Mouse (Mus musculus): ENCODE data around the gene Tmem212. TPM values are rescaled to one million over a fixed set of nuclear protein-coding genes. Genes with fewer than 3 reads are reported as not detected.

The Tmem212 gene
- polyA plus RNA-seq, 1 experiment from 2014 or later: not detected

- DNase-seq (ENCODE audit: low spot score, missing footprints) (peak; percentile 75), ATAC-seq (ENCODE audit: low FRiP score) (no peak)
- Histone ChIP-seq H3K4me3 (ENCODE audit: low read depth, low read length) (no peak overlapping the region), H3K36me3 (ENCODE audit: control insufficient read depth, insufficient read depth, low read length) (no peaks in the 10 kb centered on the region), H3K27me3 (ENCODE audit: control insufficient read depth, insufficient read depth, low read length) (no peaks in the 10 kb centered on the region), H3K9ac (ENCODE audit: low read length) (no peak overlapping the region), H3K27ac (ENCODE audit: low read depth, low read length) (no peak overlapping the region), H3K4me1 (ENCODE audit: control insufficient read depth, insufficient read depth, low read length) (no peaks in the 10 kb centered on the region), H3K9me3 (ENCODE audit: control insufficient read depth, low read length) (no peaks in the 10 kb centered on the region), H3K4me2 (no peak overlapping the region)
- 67% methylated on average over 13 of the region's 13 CpGs for WGBS
These were observed 8.6 kb upstream of the Tmem212 start for GRCm38 (mm10) chr3:27904659-27905330.

- DNase-seq (ENCODE audit: low spot score, missing footprints): no peak
- H3K36me3 ChIP-seq (ENCODE audit: control insufficient read depth, insufficient read depth, low read length): no peaks in the 10 kb centered on the region
- ATAC-seq (ENCODE audit: low FRiP score): no peak
- no peak overlapping the region for H3K4me2 ChIP-seq
- no peak overlapping the region for H3K9ac ChIP-seq (ENCODE audit: low read length)
- no peaks in the 10 kb centered on the region for H3K9me3 ChIP-seq (ENCODE audit: control insufficient read depth, low read length)
- H3K27me3 ChIP-seq (ENCODE audit: control insufficient read depth, insufficient read depth, low read length): no peaks in the 10 kb centered on the region
- WGBS: 89% methylated on average over 6 of the region's 6 CpGs
- H3K27ac ChIP-seq (ENCODE audit: low read depth, low read length): no peak overlapping the region
- H3K4me1 ChIP-seq (ENCODE audit: control insufficient read depth, insufficient read depth, low read length): no peaks in the 10 kb centered on the region
- no peak overlapping the region for H3K4me3 ChIP-seq (ENCODE audit: low read depth, low read length)
These were observed 5.7 kb upstream of the Tmem212 start for GRCm38 (mm10) chr3:27901846-27902245.

- Histone ChIP-seq H3K4me3 (ENCODE audit: low read depth, low read length) (no peak overlapping the region), H3K27me3 (ENCODE audit: control insufficient read depth, insufficient read depth, low read length) (no peaks in the 10 kb centered on the region), H3K4me1 (ENCODE audit: control insufficient read depth, insufficient read depth, low read length) (no peaks in the 10 kb centered on the region), H3K4me2 (no peak overlapping the region), H3K27ac (ENCODE audit: low read depth, low read length) (no peak overlapping the region), H3K36me3 (ENCODE audit: control insufficient read depth, insufficient read depth, low read length) (no peaks in the 10 kb centered on the region), H3K9me3 (ENCODE audit: control insufficient read depth, low read length) (no peaks in the 10 kb centered on the region), H3K9ac (ENCODE audit: low read length) (no peak overlapping the region)
- ATAC-seq (ENCODE audit: low FRiP score): no peak
- peak; percentile 37 for DNase-seq (ENCODE audit: low spot score, missing footprints)
- 74% methylated on average over 13 of the region's 13 CpGs for WGBS
These were observed 3.0 kb upstream of the Tmem212 start for GRCm38 (mm10) chr3:27899012-27899726.

GRCm38 (mm10) chr3:27898178-27898577, 2.0 kb upstream of the Tmem212 start:
- Histone ChIP-seq H3K4me2 (no peak overlapping the region), H3K27ac (ENCODE audit: low read depth, low read length) (no peak overlapping the region), H3K9me3 (ENCODE audit: control insufficient read depth, low read length) (no peaks in the 10 kb centered on the region), H3K9ac (ENCODE audit: low read length) (no peak overlapping the region), H3K4me3 (ENCODE audit: low read depth, low read length) (no peak overlapping the region), H3K27me3 (ENCODE audit: control insufficient read depth, insufficient read depth, low read length) (no peaks in the 10 kb centered on the region), H3K36me3 (ENCODE audit: control insufficient read depth, insufficient read depth, low read length) (no peaks in the 10 kb centered on the region), H3K4me1 (ENCODE audit: control insufficient read depth, insufficient read depth, low read length) (no peaks in the 10 kb centered on the region)
- DNase-seq (ENCODE audit: low spot score, missing footprints) (peak; percentile 72), ATAC-seq (ENCODE audit: low FRiP score) (no peak)
- 73% methylated on average over 10 of the region's 10 CpGs for WGBS

DNA sequence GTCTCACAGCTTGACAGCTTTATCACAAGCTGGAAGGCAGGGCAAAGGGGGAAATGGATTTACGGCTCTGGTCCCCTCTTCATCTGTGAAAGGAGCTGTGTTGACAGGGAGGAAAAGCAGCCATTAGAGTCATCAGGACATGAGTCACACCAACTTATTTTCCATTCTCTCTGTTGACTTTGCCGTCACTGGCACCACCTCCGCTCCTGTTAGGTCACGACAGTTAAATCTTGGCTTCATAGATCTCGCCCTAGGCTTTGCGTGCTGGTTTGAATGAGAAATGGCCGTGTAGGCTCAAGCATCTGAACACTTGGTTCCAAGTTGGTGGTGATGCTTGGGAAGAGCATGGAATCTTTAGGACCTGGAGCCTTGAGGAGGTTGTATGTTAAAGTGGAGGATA, 9.6 kb downstream of the Tmem212 start:
- Histone ChIP-seq H3K9ac (ENCODE audit: low read length) (no peak overlapping the region), H3K4me3 (ENCODE audit: low read depth, low read length) (no peak overlapping the region), H3K4me1 (ENCODE audit: control insufficient read depth, insufficient read depth, low read length) (no peaks in the 10 kb centered on the region), H3K36me3 (ENCODE audit: control insufficient read depth, insufficient read depth, low read length) (no peaks in the 10 kb centered on the region), H3K27ac (ENCODE audit: low read depth, low read length) (no peak overlapping the region), H3K27me3 (ENCODE audit: control insufficient read depth, insufficient read depth, low read length) (no peaks in the 10 kb centered on the region), H3K4me2 (no peak overlapping the region), H3K9me3 (ENCODE audit: control insufficient read depth, low read length) (no peaks in the 10 kb centered on the region)
- ATAC-seq (ENCODE audit: low FRiP score) (no peak), DNase-seq (ENCODE audit: low spot score, missing footprints) (peak; percentile 60)
- WGBS: 87% methylated on average over 7 of the region's 7 CpGs

GRCm38 (mm10) chr3:27885585-27885984, 10.6 kb downstream of the Tmem212 start:
- H3K36me3 ChIP-seq (ENCODE audit: control insufficient read depth, insufficient read depth, low read length): no peaks in the 10 kb centered on the region
- 93% methylated on average over 6 of the region's 6 CpGs for WGBS
- H3K9ac ChIP-seq (ENCODE audit: low read length): no peak overlapping the region
- H3K4me2 ChIP-seq: no peak overlapping the region
- no peaks in the 10 kb centered on the region for H3K4me1 ChIP-seq (ENCODE audit: control insufficient read depth, insufficient read depth, low read length)
- no peak overlapping the region for H3K27ac ChIP-seq (ENCODE audit: low read depth, low read length)
- DNase-seq (ENCODE audit: low spot score, missing footprints) (peak; percentile 75), ATAC-seq (ENCODE audit: low FRiP score) (no peak)
- H3K9me3 ChIP-seq (ENCODE audit: control insufficient read depth, low read length): no peaks in the 10 kb centered on the region
- no peaks in the 10 kb centered on the region for H3K27me3 ChIP-seq (ENCODE audit: control insufficient read depth, insufficient read depth, low read length)
- no peak overlapping the region for H3K4me3 ChIP-seq (ENCODE audit: low read depth, low read length)

DNA sequence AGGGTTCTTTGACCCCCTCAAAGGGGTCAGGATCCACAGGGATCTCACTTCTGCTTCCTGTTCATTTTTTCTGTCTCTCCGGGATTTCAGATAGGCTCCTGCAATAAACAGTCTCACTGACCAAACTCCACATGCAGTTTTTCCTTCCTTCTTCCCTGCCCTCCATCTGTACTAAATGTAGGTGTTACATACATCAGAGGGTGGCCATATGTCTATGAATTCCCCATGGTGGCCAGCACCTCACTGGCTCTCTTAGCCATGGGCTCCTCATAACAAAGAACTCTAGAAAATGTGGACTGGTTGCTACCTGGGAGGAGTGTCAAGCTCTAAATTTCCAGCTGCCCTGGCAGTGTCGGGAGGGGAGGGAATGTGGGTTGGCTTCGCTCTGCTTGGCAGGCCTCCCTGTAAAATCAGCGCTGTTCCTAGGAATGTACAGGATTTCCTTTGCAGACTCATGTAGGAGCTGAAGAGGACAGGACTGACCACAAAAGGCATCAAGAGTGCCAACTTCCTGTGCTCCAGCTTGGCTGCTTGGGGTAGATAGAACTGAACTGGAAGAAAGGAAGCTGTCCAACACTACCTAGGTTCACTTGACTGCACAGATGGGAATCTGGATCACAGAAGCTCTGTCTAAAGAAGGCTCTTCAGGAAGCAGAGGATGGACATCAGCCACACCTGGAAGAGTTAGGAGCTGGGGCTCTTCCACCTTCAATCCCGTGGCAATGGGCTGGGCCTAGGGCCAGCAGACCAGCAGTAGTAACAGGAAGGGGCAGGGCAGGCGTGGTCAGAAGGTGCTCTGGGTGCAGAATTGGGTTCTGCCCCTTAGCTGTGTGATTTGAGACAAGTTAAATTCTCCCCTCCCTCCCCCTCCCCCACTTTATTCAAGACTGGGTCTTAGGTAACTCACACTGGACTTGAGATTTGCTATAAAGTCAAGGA, 14.0 kb downstream of the Tmem212 start:
- no peak overlapping the region for H3K9ac ChIP-seq (ENCODE audit: low read length)
- DNase-seq (ENCODE audit: low spot score, missing footprints) (peak; percentile 49), ATAC-seq (ENCODE audit: low FRiP score) (no peak)
- no peaks in the 10 kb centered on the region for H3K9me3 ChIP-seq (ENCODE audit: control insufficient read depth, low read length)
- no peaks in the 10 kb centered on the region for H3K36me3 ChIP-seq (ENCODE audit: control insufficient read depth, insufficient read depth, low read length)
- no peak overlapping the region for H3K27ac ChIP-seq (ENCODE audit: low read depth, low read length)
- H3K4me1 ChIP-seq (ENCODE audit: control insufficient read depth, insufficient read depth, low read length): no peaks in the 10 kb centered on the region
- no peak overlapping the region for H3K4me2 ChIP-seq
- 86% methylated on average over 6 of the region's 6 CpGs for WGBS
- no peaks in the 10 kb centered on the region for H3K27me3 ChIP-seq (ENCODE audit: control insufficient read depth, insufficient read depth, low read length)
- no peak overlapping the region for H3K4me3 ChIP-seq (ENCODE audit: low read depth, low read length)

GRCm38 (mm10) chr3:27878854-27879610, 17.1 kb downstream of the Tmem212 start:
- WGBS: 86% methylated on average over 7 of the region's 7 CpGs
- Histone ChIP-seq H3K9me3 (ENCODE audit: control insufficient read depth, low read length) (no peaks in the 10 kb centered on the region), H3K4me1 (ENCODE audit: control insufficient read depth, insufficient read depth, low read length) (no peaks in the 10 kb centered on the region), H3K36me3 (ENCODE audit: control insufficient read depth, insufficient read depth, low read length) (no peaks in the 10 kb centered on the region), H3K4me2 (no peak overlapping the region), H3K9ac (ENCODE audit: low read length) (no peak overlapping the region), H3K4me3 (ENCODE audit: low read depth, low read length) (no peak overlapping the region), H3K27ac (ENCODE audit: low read depth, low read length) (no peak overlapping the region), H3K27me3 (ENCODE audit: control insufficient read depth, insufficient read depth, low read length) (no peaks in the 10 kb centered on the region)
- peak; percentile 17 for DNase-seq (ENCODE audit: low spot score, missing footprints)
- no peak for ATAC-seq (ENCODE audit: low FRiP score)
